Mouse (Mus musculus) neutrophil, adult 83 days (primary cell): ENCODE data around the gene Mrps33. TPM values are rescaled to one million over a fixed set of nuclear protein-coding genes. Genes with fewer than 3 reads are reported as not detected.

ENCODE experiments used
- total RNA-seq, 2 experiments: library from RNA; stranded (reverse); gene quantifications; one replicate each; pipeline ENCODE4 v1.2.4; 2023

Gene Mrps33
- total RNA-seq = 10 to 100 TPM; 27.4 to 32.6 TPM

DNA sequence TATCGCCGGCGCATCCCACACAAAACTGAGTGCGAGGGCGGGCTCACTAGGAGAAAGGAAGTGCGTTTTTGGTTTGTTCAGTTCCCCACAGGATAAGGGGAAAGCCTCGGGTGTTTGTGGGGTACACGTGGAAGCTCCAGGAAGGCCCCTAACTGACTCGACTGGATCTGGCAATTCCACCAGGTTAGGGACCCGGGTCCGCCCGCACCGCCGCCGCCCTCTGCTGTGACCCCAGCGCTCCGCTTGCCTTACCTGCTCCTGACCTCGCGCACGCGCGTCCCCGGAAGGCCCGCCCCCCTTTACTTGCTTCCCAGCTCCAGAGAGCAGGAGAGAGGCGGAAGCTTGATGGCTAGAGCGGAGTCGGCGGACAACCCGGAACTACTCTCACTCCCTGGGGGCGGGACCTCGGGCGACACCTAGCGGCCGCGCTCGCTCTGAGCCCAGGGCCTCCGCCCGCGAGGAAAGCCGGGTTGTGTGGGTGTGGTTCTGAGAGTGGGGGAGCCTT lies at the start of gene Mrps33:
Gene Mrps33, minus strand, starts transcription at position 377 of the 505 bp plus-strand sequence.

Other genes with a start within 250 kb of the Mrps33 start
- gene Adck2, start 237.1 kb downstream of the Mrps33 start, total RNA-seq = 10 to 100 TPM; 19.0 to 22.1 TPM
- not detected for gene Gm42420, start 225.2 kb downstream of the Mrps33 start, total RNA-seq
- gene Ndufb2, start 218.4 kb downstream of the Mrps33 start, total RNA-seq = 10 to 100 TPM; 33.4 to 35.4 TPM
- gene Braf, start 85.5 kb downstream of the Mrps33 start, total RNA-seq = 10 to 100 TPM; 71.6 to 80.2 TPM
- not detected for gene Tmem178b, start 62.3 kb upstream of the Mrps33 start, total RNA-seq